Mouse (Mus musculus) Patski (cell line): ENCODE measurements around the gene Olfr855. TPM values are rescaled to one million over a fixed set of nuclear protein-coding genes. Genes with fewer than 3 reads are reported as not detected.

Experiments used
- ATAC-seq: fragments of 100-300 bp; one replicate; pipeline ENCODE4 v1.8.0; 2021
- CTCF ChIA-PET: fragments of 350-600 bp; sonication (Branson Sonifier 250); formaldehyde crosslinking; loops from one replicate; lab custom pipeline; 2022; ENCODE audit warnings: inconsistent platforms; lab: Charles Lee
- POLR2A ChIA-PET: fragments of 350-600 bp; sonication (Branson Sonifier 250); formaldehyde crosslinking; loops from one replicate; lab custom pipeline; 2022; ENCODE audit warnings: antibody characterized with exemption, inconsistent platforms; lab: Charles Lee
- DNase-seq: peaks from one replicate; pipeline ENCODE4 v3.0.0-alpha.2; 2011; ENCODE audit warnings: low read depth, low spot score
- H3K27me3 ChIP-seq: fragments of 371-371 bp; one replicate; pipeline ENCODE4 v1.5.1; 2021
- CTCF ChIP-seq: fragments of 100-300 bp; IDR thresholded peaks from one replicate; pipeline ENCODE4 v1.5.1; 2021
- in situ Hi-C: fragments of 300-500 bp; cut with MboI; formaldehyde crosslinking; loops from 3 replicates; pipeline ENCODE4 v1.11.1; 2018; ENCODE audit warnings: low pct_unique_long_range_greater_than_20kb, mixed read lengths
- polyA plus RNA-seq: library from polyadenylated mRNA; unstranded; gene quantifications from one replicate; pipeline ENCODE4 v1.2.3, GENCODE M21; 2021

Olfr855 gene
- not detected for polyA plus RNA-seq

DNA sequence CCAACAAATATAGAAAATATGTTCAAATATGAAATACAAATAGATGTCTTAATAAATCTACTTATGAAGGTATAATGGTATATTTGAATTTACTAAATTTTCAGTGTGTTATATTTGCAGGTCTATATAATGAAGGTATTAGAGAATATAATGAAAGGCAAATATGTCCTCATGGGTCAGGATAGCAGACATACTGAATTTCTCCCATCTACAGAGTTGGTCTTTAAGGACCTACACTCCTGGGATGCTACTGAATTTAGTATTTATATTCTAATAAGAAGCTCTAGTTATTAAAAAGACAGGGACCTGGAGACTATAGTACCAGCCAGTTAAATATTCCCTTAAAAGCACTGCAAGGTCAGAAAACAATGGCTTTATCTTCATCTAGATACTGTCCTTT, at the start of gene Olfr855:
Olfr855 (plus strand) TSS at position 301 of the 400 bp plus-strand sequence.
- in situ Hi-C loops = no loop called here
- ChIA-PET POLR2A (no interaction called here), CTCF (no interaction called here)
- TF ChIP-seq CTCF = no peak
- no peaks in the 10 kb centered on the region for H3K27me3 ChIP-seq
- DNase-seq = no peak
- no peak for ATAC-seq

DNA sequence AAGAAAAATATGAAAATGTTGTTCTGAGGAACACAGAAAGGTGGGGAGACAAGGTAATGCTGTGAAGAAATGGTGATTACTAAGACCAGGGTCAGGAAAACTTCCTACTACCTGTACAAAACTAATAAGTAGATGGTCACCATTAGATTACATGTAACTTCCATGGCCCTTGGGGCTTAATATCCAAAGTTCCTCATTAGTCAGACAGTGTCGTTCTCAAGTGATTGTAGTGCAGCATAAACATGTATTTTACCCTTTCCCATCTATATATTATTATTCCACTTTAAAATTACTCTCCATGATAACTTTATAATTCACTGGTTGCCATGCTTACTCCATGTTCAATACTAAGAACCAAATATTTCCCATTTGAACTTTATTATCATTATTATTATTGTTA, 41.4 kb upstream of the Olfr855 start, which contains the start of gene Olfr853:
Olfr853 (minus strand) TSS at position 101 of the 400 bp plus-strand sequence.
- in situ Hi-C loops = no loop called here

DNA sequence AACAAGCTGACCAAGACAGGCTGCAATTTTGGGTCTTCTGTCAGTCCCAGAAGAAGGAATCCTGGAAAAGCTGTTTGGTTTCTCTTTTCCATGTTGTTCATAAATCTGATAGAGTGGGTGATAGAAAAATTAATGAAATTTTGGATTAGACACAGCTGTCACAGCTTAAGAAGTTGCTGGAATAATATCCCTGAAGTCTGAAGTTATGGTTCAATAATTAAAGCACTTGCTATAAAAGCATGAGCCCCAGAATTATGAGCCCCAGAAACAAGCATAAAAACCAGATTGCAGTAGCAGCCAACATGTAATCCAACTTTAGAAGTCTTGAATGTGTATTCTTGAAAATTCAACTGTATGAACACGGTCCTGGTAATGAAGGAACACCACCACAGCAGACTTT, 15.1 kb upstream of the Olfr855 start, which contains the start of gene Olfr854:
Olfr854 (minus strand) TSS at position 101 of the 400 bp plus-strand sequence.
- ChIA-PET CTCF (no interaction called here), POLR2A (no interaction called here)
- no peaks in the 10 kb centered on the region for H3K27me3 ChIP-seq
- no peak for ATAC-seq
- DNase-seq = no peak
- in situ Hi-C loops = no loop called here
- TF ChIP-seq CTCF = no peak

More for the DNA sequence above, 41.4 kb upstream of the Olfr855 start, which contains the start of gene Olfr853:
- ATAC-seq (no peak), DNase-seq (no peak)
- POLR2A ChIA-PET = no interaction called here
- no peak for TF ChIP-seq CTCF
- CTCF ChIA-PET = no interaction called here
- no peaks in the 10 kb centered on the region for H3K27me3 ChIP-seq

DNA sequence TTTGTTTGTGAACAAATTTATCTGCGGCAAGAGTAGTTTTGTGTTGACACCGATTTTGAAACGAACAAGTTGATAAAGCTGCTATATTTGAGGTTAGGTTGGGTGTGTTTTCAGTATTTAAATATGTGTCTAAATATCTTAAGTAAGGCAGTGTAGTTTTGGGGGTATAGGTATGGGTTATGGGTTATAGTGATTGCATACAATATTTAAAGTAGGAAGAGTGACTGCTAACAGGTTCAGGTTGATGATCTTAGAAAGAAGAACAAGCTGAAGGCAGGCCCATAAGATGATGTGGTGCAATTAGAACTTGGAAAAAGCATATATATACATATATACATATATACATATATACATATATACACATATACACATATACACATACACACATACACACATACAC, 38.9 kb downstream of the Olfr855 start:
- in situ Hi-C loops = no loop called here

DNA sequence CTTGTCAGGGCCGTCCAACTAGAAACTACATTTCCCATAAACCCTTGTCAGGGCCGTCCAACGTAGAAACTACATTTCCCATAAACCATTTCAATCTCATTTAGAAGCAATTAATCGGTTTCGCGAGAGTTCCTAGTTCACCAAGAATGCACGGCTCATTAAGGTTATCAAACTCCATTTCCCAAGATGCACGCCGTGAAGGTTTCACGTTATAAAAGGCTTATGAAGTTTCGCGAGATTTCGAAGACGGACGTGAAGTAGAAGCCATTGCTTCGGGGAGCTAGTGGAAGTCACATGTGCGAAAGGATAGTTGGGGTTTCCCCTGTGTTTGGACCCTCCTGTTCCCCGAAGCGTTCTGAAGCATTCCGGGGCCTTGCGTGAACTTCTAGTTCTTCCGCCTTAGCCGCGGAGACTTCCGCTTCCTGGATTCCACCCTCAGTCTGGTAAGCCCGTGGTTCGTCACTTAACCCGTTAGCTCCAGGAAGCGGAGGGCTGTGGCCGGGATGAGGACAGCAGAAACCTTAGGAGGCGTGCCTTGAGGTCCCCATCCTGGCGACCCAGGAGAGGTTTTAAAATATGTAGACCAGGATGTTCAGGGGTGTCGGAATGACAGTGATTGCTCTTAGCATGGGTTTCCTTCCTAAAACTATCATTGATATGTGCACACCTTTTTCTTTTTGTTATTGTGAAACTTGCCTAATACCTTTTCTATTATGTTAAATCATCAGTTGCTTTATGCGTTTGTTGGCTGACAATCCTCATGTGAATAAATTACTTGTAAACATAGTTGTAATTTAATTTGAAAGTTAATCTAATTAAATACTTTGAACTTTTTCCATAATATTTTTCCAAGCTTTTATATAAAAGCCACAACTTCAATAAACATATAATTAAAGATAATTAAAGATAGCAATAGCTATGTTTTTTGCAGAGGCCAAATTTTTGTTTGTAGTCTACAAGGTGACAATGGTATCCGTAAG, 39.7 kb downstream of the Olfr855 start, which contains the start of gene Zfp317:
Zfp317 (plus strand) TSS at position 260 of the 980 bp plus-strand sequence.
- peaks cover 4% of the 10 kb centered on the region for H3K27me3 ChIP-seq
- DNase-seq (peak; percentile 99), ATAC-seq (peak; percentile 99)
- POLR2A ChIA-PET = interaction anchor here (0.6 kb wide), 1 partner anchor 614 kb away, joined by 3 read pairs; no protein-coding TSS in a partner anchor
- in situ Hi-C loops = no loop called here
- CTCF ChIA-PET = interaction anchor here (0.8 to 1.1 kb wide), 2 partner anchors 18 to 19 kb away, joined by 3 read pairs; no protein-coding TSS in a partner anchor
- TF ChIP-seq CTCF = no peak

More for the DNA sequence above, 38.9 kb downstream of the Olfr855 start:
- DNase-seq = no peak
- no peak for ATAC-seq
- POLR2A ChIA-PET = no interaction called here
- peaks cover 4% of the 10 kb centered on the region for H3K27me3 ChIP-seq
- TF ChIP-seq CTCF = no peak
- CTCF ChIA-PET = interaction anchor here (1.1 kb wide), 1 partner anchor 20 kb away, joined by 3 read pairs; no protein-coding TSS in a partner anchor

DNA sequence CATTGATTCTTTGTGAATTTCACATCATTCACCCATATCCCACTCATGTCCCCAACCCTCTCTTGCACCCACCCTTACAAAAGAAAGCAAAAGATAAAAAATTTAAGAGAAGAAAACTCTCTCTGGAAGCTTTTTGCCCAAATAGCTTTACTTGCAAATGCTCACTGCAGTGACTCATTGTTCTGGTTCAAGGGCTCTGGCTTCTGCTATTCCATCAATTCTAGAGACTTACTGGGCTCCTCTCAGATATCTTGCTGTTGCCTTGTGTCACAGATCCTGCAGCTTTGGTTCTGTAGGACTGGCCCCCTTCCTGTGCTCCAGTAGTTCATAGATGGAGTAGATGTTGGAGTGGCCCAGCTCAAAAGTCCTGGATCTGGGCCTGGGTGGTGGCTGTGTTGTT, 47.2 kb downstream of the Olfr855 start:
- ChIA-PET CTCF (no interaction called here), POLR2A (no interaction called here)
- no peak for TF ChIP-seq CTCF
- in situ Hi-C loops = no loop called here
- no peak for DNase-seq
- H3K27me3 ChIP-seq = no peaks in the 10 kb centered on the region
- peak; percentile 99 for ATAC-seq

Other genes starting within 250 kb of the Olfr855 start
- not detected for gene Olfr845, start 246.2 kb upstream of the Olfr855 start, polyA plus RNA-seq
- not detected for gene Olfr846, start 218.6 kb upstream of the Olfr855 start, polyA plus RNA-seq
- not detected for gene Olfr847, start 203.9 kb upstream of the Olfr855 start, polyA plus RNA-seq
- gene Olfr849, start 142.4 kb upstream of the Olfr855 start, polyA plus RNA-seq = not detected
- gene Olfr850, start 104.4 kb upstream of the Olfr855 start, polyA plus RNA-seq = not detected
- gene Olfr851, start 89.3 kb upstream of the Olfr855 start, polyA plus RNA-seq = not detected
- not detected for gene Olfr853, start 41.5 kb upstream of the Olfr855 start, polyA plus RNA-seq
- not detected for gene Olfr854, start 15.2 kb upstream of the Olfr855 start, polyA plus RNA-seq
- 20.9 TPM for gene Zfp317, start 39.5 kb downstream of the Olfr855 start, polyA plus RNA-seq
- gene Olfr857, start 126.8 kb downstream of the Olfr855 start, polyA plus RNA-seq = not detected
- not detected for gene Olfr58, start 197.7 kb downstream of the Olfr855 start, polyA plus RNA-seq
- gene Olfr859, start 222.3 kb downstream of the Olfr855 start, polyA plus RNA-seq = not detected